Mouse (Mus musculus) neutrophil, adult 59 days (primary cell): ENCODE data around the gene Vmn1r38. TPM values are rescaled to one million over a fixed set of nuclear protein-coding genes. Genes with fewer than 3 reads are reported as not detected.

Experiments used
- total RNA-seq, 2 experiments: library from RNA; stranded (reverse); gene quantifications; 1 replicate in 1 of 2; 2 replicates in 1 of 2; pipeline ENCODE4 v1.2.4; 2023

Gene Vmn1r38
- not detected for total RNA-seq

DNA sequence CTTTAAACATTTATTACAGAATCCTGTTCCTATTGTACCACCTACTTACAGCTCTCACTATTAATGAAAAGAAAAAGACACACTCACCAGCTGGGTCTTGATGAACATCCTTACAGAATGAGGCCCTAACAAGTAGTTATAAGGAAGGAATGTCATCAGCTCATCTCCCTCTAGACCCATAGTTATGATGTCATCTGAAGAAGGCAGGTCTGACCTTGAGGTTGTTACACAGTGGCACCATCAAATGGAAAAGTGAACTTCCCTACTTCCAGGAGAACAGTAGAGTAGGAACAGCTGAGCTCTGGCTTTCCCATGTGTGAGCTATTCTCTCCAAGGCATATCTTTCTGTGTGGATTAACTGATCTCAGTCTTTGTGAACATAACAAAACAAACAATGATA lies at the start of gene Vmn1r38:
TSS of gene Vmn1r38 (minus strand) at position 101 of the 400 bp plus-strand sequence.

GRCm38 (mm10) chr6:66810509-66810908 lies 28.1 kb upstream of the Vmn1r38 start, which contains the start of gene Vmn1r39:
Vmn1r39 (minus strand) TSS chr6:66810609.

GRCm38 (mm10) chr6:66729082-66729481 lies 53.3 kb downstream of the Vmn1r38 start, which contains the start of gene Vmn1r37:
Vmn1r37 (plus strand) TSS chr6:66729382.

Other genes starting within 250 kb of the Vmn1r38 start
- gene Mad2l1, start 247.2 kb downstream of the Vmn1r38 start, total RNA-seq, result 10 to 100 TPM; 33.8 to 38.8 TPM
- not detected for gene Vmn1r32, start 222.5 kb downstream of the Vmn1r38 start, total RNA-seq
- not detected for gene Vmn1r33, start 164.3 kb downstream of the Vmn1r38 start, total RNA-seq
- not detected for gene Vmn1r34, start 138.7 kb downstream of the Vmn1r38 start, total RNA-seq
- not detected for gene Vmn1r35, start 96.7 kb downstream of the Vmn1r38 start, total RNA-seq
- gene Vmn1r36, start 63.5 kb downstream of the Vmn1r38 start, total RNA-seq, result not detected
- not detected for gene Vmn1r37, start 53.2 kb downstream of the Vmn1r38 start, total RNA-seq
- gene Vmn1r39, start 28.0 kb upstream of the Vmn1r38 start, total RNA-seq, result not detected
- gene Gng12, start 113.8 kb upstream of the Vmn1r38 start, total RNA-seq, result 10 to 100 TPM; 59.1 to 61.6 TPM